Mouse (Mus musculus) heart, embryonic 10.5 days (tissue): ENCODE data around the gene Noc3l. TPM values are rescaled to one million over a fixed set of nuclear protein-coding genes. Genes with fewer than 3 reads are reported as not detected.

Source experiments
- DNase-seq: peaks from one replicate; pipeline ENCODE4 v3.0.0-alpha.2; 2017; ENCODE audit warnings: low spot score
- H3K27ac ChIP-seq: fragments of 300-500 bp; sonication (generic); 2 replicates; pipeline ENCODE4 v1.5.1; 2016; ENCODE audit warnings: mild to moderate bottlenecking
- H3K27me3 ChIP-seq: fragments of 300-500 bp; sonication (generic); 2 replicates; pipeline ENCODE4 v1.6.1; 2016; ENCODE audit warnings: mild to moderate bottlenecking; ENCODE audit not compliant: poor library complexity, insufficient read depth, severe bottlenecking
- H3K36me3 ChIP-seq: fragments of 300-500 bp; sonication (generic); 2 replicates; pipeline ENCODE4 v1.6.1; 2016; ENCODE audit warnings: mild to moderate bottlenecking, moderate library complexity
- H3K4me1 ChIP-seq: fragments of 300-500 bp; sonication (generic); 2 replicates; pipeline ENCODE4 v1.6.1; 2016; ENCODE audit warnings: mild to moderate bottlenecking
- H3K4me3 ChIP-seq: fragments of 300-500 bp; sonication (generic); 2 replicates; pipeline ENCODE4 v1.5.1; 2016; ENCODE audit warnings: mild to moderate bottlenecking, moderate library complexity
- H3K9me3 ChIP-seq: fragments of 300-500 bp; sonication (generic); 2 replicates; pipeline ENCODE4 v1.6.1; 2016; ENCODE audit warnings: mild to moderate bottlenecking, moderate library complexity
- WGBS: fragments of 180-500 bp; shearing (Covaris S2); methylation state at CpG from one replicate; pipeline ENCODE4 v1.1.7; 2016; 5-methylcytosine and 5-hydroxymethylcytosine counted together
- polyA plus RNA-seq: library from polyadenylated mRNA; unstranded; fragments of >200 nt; fragmentation: Nextera tagmentation; extraction: Ambion mirVana; gene quantifications from 2 replicates; pipeline ENCODE4 v1.2.1, GENCODE M21; 2016

Gene Noc3l
- polyA plus RNA-seq, 1 experiment from 2014 or later = 7.8 TPM

GRCm38 (mm10) chr19:38746492-38747014 lies 72.5 kb downstream of the Noc3l start:
- no peak for DNase-seq
- H3K27me3 ChIP-seq = no peaks in the 10 kb centered on the region
- peaks cover 8% of the 10 kb centered on the region; the same call in 1 of the 2 replicates for H3K4me1 ChIP-seq
- H3K36me3 ChIP-seq = no peaks in the 10 kb centered on the region
- H3K4me3 ChIP-seq = no peak overlapping the region
- H3K27ac ChIP-seq = no peak overlapping the region
- H3K9me3 ChIP-seq = no peaks in the 10 kb centered on the region
- 64% methylated on average over 6 of the region's 6 CpGs for WGBS

DNA sequence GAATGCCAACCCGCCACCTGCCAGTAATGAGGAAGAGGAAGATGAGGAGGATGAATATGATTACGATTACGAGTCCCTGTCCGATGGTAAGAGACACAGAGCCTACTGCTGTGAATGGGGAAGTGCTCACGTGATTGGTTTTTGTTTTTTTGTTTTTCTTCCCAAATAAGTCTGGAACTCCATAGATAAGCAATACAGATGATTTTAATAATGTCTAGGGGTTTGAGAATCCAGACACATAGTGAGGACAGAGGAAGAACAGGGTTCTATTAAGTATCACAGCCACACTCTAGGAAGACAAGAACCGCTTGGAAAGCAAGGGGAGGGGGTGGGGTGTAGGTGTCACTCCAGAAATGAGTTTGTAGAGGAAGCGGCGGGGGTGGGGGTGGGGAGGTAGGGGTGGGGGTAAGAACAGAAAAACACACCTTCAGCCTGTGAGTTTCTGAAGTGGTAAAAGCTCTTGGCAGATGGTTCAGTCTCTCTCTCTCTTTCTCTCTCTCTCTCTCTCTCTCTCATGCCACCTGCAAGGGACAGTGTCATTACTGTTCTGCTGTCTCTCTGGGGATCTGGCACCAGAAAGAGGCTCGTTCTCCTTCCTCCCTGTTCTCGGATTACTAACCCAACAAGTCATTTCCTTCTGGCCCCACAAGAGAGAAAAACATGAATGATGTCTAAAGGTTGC lies 73.1 kb downstream of the Noc3l start:
- Histone ChIP-seq H3K27ac (no peak overlapping the region), H3K4me3 (no peak overlapping the region), H3K4me1 (peaks cover 8% of the 10 kb centered on the region; the same call in 1 of the 2 replicates), H3K36me3 (no peaks in the 10 kb centered on the region), H3K9me3 (no peaks in the 10 kb centered on the region), H3K27me3 (no peaks in the 10 kb centered on the region)
- no peak for DNase-seq
- 54% methylated on average over 10 of the region's 10 CpGs for WGBS

DNA sequence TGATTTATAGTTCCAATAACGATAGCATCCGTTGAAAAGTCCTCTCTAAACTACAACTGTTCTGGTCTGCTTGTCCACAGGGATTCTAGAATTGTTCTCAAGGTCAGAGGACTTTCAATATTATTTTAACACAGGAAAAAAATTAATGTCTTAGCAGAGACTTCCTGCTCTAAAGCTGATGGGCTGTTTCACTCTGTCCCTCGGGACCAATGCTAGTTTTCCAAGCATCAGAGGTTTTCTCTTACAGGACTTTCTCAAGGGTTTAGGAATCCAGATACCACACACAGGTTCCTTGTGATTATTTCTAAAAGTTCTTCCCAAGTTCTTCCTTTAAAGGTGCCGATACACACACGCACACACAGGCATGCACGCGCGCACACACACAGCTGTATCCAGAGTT lies 74.5 kb downstream of the Noc3l start:
- Histone ChIP-seq H3K9me3 (no peaks in the 10 kb centered on the region), H3K27ac (no peak overlapping the region), H3K27me3 (no peaks in the 10 kb centered on the region), H3K4me1 (peaks cover 8% of the 10 kb centered on the region; the same call in 1 of the 2 replicates), H3K36me3 (no peaks in the 10 kb centered on the region), H3K4me3 (no peak overlapping the region)
- no peak for DNase-seq
- WGBS = 85% methylated on average over 8 of the region's 8 CpGs

Other genes with a start within 250 kb of the Noc3l start
- 1.6 and 2.1 TPM in 2 replicates for gene Tbc1d12, start 17.3 kb upstream of the Noc3l start, polyA plus RNA-seq
- 40.2 and 60.3 TPM in 2 replicates for gene Hells, start 111.7 kb upstream of the Noc3l start, polyA plus RNA-seq
- 0.07 and 0.09 TPM in 2 replicates for gene Cyp2c55, start 187.8 kb upstream of the Noc3l start, polyA plus RNA-seq
- gene Cyp2c65, start 241.8 kb upstream of the Noc3l start, polyA plus RNA-seq = not detected in 2 replicates